Mouse (Mus musculus) layer of hippocampus, adult 18-20 months (tissue): ENCODE measurements around the gene Agap1. TPM values are rescaled to one million over a fixed set of nuclear protein-coding genes. Genes with fewer than 3 reads are reported as not detected.

ENCODE experiments used
- DNase-seq, 2 experiments: peaks; one replicate each; pipeline ENCODE4 v3.0.0; 2022; ENCODE audit warnings: low spot score in 2 of 2
- total RNA-seq, 2 experiments: library from RNA; stranded (reverse); gene quantifications; 2 replicates each; pipeline ENCODE4 v1.2.3; 2021

Gene Agap1
- total RNA-seq, 2 experiments from 2014 or later = 289 to 304 TPM

DNA sequence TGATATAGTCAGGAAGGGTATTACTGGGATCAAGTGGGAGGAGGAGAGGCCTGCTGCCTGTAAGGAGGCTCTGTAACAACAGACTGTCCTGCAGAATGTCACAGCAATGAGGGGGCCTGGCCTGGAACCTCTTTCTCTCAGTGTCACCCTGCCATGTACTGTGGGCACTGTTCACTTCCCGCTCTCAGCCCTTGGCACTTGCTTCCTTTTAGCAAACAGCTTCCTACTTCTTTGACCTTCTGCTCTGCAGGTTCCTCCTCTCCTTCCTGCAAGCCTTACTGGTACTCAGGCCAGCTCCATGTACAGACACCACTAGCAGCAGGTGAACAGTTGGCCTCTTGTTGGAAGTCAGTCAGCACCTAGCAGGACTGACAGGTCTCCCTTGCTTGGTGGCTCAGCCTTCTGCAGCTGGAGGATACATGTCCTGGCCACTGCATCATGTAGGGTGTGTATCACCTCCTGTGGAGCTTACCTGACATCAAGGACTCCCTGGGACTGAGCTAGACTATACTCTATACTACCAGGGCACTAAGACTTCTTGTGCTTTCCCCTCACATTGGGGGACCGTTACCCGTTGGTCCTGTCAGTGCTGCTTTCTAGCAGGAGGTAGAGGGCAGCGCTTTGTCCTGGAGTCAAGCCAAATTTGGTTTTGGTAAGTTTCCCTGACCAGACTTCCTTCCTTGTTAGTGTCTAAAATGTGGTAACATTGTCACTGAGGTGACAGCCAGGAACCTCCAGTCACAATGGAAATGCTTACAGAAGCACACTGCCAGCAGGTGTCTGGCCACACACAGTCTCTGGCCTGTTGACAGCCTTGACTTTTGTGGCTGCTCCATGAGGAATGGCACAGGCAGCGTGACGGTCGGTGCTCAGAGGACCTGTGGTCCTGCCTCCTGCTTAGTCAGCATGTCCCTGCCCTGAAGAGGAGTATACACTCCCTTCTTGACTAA, 120.6 kb downstream of the Agap1 start:
- DNase-seq = no peak

DNA sequence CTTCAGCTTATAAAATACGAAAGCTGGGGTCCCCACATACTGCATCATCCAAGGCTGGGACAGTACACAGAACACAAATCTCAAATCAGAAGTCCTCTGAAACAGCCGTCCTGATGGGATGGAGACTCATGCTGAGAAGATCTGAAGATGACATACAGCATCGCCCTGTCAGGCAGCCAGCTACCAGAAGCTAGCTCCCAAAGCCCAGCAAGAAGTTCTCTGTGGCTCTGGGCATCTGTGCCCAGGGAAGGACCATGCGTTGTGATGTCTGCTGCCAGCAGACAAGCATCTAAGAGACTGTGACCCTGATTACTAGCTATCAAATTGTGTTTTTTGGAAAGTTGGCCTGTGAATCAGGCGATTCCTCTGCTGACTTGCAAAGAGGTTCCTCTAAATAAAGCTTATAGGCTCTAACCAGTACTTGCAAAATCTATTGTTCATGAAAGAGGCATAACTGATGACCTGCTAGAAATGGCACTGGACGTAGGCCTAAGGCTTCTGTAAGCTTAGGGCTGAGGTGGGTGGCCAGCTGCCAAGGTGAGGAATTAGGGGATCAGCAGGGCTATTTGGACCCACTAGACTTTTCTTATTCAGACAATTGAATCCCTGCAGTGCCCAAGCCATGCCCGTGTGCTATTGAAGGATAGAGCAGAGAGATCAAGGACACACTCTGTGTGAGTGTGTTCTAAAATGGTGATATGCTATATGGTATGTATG, 121.7 kb downstream of the Agap1 start:
- no peak for DNase-seq

DNA sequence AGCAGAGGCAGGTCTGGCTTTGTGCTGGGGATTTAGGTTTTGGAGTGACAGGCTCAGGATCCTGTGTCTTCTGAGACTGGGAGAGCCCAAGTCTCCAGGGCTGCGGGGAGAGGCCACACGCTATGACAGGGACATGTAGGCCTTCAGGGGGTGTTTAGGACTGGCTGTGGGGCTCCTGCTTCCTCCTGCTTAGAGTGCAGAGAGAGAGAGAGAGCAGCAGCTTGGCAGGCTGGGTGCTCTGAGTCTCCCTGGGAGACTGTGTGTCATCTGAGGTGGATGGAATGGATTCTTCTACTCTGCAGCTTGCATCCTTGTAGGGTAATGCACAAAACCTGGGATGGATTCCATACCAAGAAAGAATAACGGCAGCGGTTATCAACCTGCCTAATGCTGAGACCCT, 122.4 kb downstream of the Agap1 start:
- peak; percentile 45 to 75 for DNase-seq

DNA sequence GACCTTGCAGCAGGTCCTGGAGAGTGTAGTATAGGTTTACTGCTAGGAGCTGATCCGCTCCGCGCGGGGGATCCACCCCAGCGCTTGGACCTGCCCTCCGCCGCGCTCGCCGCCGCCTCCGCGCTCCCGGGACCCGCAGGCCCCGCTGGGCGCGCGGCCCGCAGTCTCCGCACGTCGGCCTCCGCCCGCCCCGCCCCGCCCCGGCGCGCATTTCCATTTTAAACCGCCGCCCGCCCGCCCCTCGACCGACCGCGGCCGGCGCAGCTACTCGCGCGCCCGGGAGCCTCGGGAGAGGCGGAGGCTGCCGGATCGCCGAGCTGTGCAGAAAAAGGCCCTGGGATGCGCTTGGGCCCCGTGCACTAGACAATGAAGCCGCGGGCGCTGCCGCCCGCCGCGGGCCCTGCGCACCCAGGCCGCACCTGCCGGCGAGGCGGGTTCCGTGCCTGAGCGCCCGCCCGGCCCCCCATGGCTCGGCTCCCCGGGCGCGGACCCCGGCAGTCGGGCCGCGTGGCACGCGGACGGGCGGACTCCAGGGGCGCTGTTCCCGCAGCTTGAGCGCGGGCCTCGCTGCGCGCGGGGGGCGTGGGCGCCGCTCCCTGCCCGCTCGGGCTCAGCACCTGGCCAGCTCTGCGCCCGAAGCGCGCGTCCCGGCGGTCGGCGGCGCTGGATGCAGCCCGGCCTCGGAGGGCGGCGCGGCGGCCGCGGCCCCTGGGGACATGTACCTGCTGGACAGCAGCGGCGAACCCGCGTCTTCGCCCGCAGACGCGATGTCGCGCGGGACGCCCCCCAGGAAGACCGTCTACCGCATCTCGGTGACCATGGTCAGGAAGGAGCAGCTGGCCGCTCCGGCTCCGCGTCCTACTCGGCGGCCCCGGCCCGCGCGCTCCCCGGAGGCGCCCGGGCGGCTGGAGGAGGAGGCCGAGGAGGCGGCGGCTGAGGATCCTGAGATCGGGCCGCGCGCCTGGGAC, 125.7 kb downstream of the Agap1 start:
- peak; percentile 65 to 85 for DNase-seq

DNA sequence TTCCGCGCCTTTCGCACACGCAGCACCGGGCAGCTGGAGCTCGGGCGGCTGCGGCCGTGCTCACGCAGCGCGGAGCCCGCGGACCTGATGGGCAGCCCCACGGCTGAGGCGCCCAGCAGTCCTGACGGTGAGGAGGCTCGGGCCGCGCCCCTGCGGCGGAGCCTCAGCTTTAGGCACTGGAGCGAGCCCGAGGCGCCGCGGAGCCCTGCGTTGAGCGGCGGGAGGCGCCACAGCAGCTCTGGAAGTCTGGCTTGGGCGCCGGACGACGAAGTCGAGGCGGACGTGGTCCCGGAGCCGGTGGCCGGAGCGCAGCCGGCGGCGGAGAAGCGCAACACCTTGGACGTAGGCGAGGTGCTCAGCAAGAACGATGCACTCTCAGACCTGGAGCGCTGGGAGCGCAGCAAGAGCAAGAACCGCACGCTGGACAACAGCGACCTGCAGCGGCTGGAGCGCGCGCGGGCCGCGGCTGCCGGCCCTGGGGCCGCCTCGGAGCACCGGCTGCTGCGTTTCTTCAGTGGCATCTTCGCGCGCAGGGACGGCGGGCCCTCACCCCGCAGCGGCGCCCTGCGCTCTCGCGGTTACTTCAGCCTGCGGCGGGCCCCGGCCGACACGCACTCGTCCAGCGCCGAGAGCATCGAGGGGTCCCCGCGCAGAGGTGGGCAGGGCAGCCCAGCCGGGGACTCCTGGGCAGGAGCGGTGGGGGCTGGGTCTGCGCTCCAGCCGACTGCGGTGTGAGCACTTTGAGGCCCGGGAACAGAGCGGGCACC, 126.6 kb downstream of the Agap1 start:
- peak in 1 of 2 experiments; percentile 51 for DNase-seq

DNA sequence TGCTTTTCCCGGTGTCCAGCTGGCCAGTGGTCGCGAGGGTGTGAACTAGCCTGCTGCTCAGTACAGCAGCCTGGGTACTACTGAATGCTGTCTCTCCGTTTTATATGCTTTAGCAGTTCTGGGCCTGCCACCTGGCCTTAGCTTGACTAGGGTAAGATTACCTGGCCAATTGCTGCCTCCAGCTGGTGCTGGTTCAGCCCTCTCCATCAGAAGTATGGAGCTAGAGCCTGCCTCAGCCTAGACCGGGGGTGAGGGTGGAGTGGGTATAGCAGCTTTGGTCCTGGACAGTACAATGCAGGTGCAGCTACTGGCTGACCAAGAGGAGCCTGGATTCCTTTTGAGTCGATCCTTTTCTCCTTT, 127.1 kb downstream of the Agap1 start:
- DNase-seq = no peak

DNA sequence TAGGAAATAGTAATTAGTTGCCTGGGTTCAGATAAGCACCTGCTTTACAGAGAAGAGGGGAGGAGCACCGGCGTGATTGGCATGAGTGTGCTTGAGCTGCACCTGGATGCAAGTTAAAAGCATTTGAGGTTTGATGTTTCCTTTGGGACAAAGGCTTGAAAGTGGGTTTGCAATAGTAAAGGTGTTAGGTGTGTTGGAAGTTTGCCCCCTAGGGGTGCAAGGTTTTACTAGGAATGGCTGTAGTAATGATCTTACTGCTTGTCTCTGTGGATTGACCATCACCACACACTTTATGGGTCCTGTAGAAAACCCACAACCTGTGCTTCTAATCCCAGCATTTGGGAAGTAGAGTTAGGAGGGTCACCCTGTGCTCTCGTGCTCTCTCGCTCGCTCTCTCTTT, 128.8 kb downstream of the Agap1 start:
- DNase-seq = no peak

DNA sequence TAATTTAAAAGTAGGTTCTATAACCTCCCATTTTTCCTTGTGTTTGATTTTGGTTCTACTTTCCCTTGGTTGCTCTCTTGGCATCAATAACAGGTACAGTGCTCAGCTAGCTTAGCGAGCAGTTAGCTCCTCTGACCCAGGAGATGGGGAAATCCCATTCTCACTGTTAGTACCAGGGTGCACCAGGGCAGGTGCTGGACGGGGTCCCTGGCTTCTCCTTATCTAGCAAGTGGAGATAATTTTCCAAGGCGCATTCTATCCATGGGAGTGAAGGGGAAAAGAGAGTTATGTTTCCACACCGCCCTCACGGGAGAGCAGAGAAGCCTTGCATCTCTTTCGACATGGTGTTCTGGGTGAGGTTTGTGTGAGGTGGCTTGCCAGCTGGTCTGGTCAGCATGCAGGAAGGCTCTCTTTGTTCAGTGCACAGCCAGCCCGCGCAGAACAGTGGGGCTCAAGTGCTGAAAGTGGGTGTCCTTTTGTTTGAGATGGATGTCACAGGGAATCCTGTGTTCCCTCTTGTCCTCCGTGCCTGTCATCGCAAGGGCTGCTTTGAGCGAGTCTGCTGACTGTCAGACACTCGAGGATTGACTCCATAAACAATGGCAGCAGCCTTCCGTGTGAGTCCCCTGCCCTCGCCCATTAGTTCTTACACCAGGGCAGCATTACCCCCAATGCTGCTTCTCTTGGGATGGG, 132.5 kb downstream of the Agap1 start:
- peak in 1 of 2 experiments; percentile 61 for DNase-seq

DNA sequence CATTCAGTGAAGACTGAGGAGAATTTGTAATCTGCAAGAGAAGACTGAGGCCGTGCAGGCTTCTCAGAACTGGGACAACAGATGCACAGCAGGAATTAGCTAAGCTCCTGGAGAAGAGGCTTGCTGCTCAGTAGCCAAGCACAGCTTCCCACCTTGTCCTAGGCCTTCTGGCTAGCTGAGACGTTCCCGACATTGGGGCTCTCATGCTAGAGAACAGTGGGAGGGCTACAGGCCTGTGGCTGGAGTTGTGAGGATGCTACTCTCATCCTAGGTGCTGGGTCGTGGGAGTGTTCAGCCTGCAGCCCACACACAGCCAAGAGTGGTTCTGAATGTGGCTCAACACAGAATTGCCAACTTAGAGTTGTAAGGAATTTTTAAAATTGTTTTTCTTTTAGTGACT, 133.5 kb downstream of the Agap1 start:
- no peak for DNase-seq

DNA sequence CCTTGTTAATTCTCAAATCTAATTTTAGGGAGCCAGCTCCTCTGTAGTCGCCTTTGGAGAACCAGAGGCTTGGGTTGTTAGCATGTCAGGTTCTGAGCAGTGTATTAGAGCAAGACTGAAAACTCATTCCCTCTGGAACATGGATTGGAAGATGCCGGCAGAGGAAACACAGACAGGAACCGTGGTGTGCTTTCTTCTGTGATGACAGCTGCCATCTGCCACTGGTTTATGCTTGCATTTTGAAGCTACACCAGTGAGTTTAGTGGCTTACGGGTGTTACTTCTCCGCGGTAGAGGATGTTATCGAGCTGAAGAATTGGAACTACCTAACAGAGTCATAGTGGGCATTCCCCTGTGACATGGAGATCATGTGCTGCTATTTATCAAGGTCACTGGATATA, 136.4 kb downstream of the Agap1 start:
- DNase-seq = peak in 1 of 2 experiments; percentile 47

DNA sequence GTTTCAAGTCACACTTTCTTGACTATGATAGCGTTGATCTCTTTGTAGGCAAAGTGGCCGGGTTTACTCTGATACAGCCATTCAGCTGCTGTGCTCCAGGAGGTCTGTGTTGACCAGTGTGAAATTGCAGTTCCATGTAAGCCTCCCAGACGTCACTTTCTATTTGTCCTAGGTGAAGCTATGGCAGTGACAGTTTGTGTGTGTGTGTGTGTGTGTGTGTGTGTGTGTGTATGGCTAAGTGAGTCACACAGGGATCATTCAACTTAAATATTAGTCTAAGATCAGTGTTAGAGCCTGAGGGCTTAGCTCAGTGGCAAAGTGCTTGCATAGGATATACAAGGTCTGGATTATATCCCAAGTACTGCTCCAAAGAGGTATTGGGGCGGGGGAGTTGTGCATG, 138.6 kb downstream of the Agap1 start:
- no peak for DNase-seq

DNA sequence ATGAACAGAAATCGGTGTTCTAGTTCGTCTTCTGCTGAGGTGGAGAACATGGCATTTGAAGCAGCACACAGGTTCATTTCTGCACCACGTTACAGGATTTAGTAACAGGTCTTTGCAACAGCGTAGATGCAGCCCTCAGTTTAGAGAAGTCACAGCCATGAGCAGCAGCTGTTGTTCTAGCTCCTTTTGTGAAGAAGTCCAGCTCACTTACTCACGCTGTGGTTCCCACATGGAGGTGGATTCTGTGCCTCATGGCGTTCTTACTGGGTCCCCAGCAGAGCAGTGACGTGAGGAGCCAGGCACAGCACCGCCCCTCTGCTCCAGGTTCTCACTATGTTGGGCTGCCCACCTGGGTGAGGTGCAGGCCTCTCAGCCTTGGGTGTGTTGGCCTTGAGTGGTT, 140.4 kb downstream of the Agap1 start:
- no peak for DNase-seq

DNA sequence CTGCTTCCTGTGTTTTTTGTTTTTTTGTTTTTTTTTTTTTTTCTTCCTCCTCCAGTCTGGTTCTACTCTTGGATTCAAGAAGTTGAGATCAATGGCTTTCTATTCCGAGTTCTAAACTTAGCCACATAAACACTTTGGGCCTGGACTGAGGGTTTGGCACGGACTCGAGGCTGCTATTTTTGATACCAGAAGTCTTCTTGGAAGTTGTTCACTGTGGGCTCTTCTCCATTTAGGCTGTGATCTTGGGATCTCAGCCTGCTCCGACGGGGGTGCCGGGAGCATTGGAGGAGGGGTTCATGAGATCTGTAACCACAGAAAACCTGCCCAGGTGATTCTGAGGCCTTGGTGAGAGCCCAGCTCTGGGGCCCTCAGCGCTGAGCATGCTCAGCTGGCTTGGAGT, 140.8 kb downstream of the Agap1 start:
- DNase-seq = no peak

DNA sequence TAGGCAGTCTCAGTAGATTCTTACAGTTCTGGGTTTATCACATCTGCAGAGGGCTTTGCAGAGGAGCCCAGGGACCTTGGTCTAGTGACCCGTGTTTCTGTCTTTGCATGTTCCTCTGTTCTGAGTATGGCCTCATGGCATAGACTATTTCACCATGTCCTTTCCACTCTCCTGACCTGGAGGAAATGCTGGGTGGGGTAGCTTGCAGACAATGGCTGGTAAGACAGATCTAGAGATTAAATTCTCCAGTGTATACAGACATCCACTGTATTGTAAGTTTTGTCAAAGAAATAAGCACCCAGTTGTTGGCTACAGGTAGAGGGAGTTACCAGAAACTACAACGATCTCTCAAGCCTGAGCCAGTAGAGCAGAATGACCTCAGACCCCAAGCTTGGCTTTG, 141.6 kb downstream of the Agap1 start:
- DNase-seq = no peak

DNA sequence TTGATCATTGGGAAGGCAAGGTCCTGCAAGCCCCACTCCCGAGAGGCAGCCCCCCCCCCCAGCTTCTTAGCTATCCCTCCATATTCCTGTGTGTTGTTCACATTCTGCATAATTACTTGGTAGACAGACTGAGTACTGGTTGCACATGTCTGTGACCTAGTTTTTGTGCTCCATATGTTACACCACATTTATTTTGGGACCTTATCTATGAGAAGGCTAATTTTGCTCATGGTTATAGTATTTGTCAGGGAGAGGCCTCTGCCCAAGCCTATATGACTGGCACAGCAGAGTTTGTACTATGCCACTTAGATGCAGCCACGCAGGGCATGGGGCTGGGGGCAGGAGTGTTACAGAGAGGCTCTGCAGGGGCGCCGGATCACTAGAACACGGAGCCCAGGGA, 144.3 kb downstream of the Agap1 start:
- no peak for DNase-seq

DNA sequence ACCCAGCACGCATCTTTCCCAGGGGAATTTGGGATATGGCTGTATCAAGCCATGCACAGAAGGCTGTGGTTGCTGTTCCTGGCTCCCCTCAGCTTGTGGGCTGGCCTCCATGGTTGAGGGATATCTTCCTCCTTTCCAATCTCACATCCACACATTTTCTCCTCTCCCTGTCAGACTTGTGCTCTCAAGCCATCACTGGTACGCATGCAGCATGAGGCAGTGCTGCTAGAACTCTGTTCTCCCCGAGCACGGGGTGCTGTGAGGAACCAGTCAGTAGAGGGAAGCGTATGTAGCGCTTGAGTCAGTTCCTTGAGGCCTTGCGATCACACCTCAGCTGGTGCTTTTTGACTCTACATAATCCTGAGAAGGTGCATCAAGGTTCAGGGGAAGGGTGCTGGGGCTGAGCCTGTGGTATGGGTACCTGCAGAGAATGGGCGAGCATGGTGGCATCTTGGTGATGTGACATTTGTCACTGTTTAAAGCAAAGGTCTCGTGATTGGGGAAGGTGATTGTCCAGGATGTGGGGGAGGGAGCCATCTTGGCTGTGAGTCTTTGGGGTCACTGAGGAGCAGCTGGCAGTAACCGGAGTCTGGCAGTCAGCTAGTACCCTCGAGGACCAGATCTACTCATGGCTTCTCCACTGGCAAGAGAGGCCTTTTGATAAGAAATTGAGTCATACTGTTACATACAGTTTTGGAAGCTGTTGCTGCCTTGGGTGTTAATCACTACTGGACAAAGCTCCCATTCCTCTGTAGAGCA, 145.6 kb downstream of the Agap1 start:
- DNase-seq = no peak

DNA sequence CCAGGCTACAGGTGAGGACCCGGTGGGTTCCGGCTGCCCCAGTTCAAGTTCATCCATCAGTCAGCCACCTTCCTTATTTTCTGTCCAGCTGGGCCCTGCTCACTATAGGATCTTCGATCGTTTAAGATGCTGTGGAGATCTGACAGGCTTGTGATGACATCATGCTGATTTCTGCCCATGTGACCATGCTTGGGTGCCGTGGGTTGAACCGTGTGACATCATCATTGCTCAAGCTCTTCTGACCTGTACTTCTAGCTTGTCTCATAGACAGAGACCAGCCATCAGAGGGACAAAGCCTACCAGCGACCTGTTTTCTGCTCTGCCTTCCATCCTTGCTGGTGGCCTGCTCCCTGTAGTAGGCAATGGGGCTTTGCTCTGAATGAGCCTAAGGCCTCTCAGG, 146.7 kb downstream of the Agap1 start:
- no peak for DNase-seq

DNA sequence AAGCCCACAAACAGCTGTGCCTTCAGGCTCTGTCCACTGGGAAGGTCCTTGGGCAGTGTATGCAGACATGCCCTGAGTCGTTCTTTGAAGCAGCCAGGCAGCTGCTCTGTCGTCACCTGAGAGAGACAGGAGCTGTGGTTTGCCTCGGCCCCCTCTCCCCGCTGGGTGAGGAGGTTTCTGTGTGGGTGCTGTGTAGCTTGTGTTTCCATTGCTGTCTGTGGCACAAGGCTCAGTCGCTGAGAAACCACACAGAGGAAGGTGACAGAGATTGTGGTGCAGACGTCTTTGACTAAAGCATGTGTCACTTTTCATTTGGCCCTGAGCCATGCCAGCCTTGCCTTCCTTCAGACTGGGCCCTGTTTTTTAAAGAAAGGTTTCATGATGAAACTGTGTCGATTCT, 148.3 kb downstream of the Agap1 start:
- DNase-seq = no peak

DNA sequence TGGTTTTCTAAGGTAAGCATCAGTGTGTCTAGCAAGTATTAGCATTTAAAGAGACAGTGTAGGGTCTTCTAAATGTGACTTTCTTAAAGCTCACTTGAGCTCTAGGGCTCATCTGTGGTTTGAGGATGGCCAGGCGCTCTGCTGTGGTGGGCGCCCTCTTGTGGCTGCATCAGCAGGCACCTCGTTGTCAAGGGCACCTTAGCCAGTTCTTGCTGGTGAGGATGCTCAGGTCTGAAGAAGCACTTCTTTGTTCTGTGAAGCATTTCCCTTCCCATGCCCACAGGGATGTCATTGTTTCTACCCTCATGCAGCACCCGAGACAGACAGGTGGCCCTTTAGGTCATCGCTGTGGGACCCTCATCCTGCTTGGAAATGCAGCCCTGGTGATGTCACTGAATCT, 152.0 kb downstream of the Agap1 start:
- peak; percentile 52 to 82 for DNase-seq
